Mouse (Mus musculus): ENCODE data around the gene Rps10. TPM values are rescaled to one million over a fixed set of nuclear protein-coding genes. Genes with fewer than 3 reads are reported as not detected.

Gene Rps10
- total RNA-seq, 2 experiments from 2014 or later: 2,059 to 2,240 TPM

DNA sequence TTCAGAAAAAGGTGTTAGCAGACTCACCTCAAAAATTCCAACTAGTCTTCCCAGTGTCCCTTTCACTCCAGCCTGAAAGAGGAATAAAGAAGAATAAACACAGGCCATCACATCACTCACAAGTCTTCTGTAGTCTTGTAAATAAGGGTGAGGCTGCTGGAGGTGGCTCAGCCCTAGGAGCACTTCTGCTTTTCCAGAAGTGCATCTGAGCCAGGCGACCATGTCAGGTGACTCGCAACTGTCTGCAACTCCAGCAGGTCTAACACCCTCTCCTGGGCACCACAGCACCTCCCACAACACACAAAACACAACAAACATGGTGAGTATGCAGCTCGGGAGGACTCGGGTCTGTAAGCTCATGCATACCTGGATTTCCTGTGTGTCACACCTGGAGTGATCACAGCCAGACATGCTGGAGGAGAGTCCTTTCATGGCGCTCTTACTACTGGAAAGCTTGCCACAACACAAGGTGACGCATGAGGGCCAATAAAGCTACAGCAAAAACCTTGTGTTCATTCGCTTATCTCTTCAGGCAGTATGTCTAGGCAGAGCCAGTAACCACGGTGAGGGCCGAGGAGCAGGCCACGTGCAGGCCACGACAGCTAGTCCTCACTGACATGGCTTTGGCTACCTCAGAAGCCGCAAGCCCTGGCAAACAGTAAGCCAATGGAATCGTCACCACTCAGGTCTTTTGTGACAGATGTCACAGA is 53.1 kb downstream of the Rps10 start:
- ATAC-seq (replicated peaks; ENCODE audit: poor library complexity, severe bottlenecking): peak; percentile 47

Other genes with a start within 250 kb of the Rps10 start
- not detected in 2 replicates for gene Grm4, start 115.3 kb downstream of the Rps10 start, total RNA-seq (2014; fragmentation: Nextera tagmentation)
- gene Grm4, start 115.3 kb downstream of the Rps10 start, total RNA-seq (2017): not detected in 2 replicates
- 541 and 637 TPM in 2 replicates for gene Hmga1, start 80.2 kb downstream of the Rps10 start, total RNA-seq (2014; fragmentation: Nextera tagmentation)
- 232 and 267 TPM in 2 replicates for gene Hmga1, start 80.2 kb downstream of the Rps10 start, total RNA-seq (2017)
- 59.2 and 65.2 TPM in 2 replicates for gene AI413582, start 70.9 kb downstream of the Rps10 start, total RNA-seq (2014; fragmentation: Nextera tagmentation)
- gene AI413582, start 70.9 kb downstream of the Rps10 start, total RNA-seq (2017): 34.8 and 42.3 TPM in 2 replicates
- 95.3 and 120 TPM in 2 replicates for gene Nudt3, start 13.2 kb downstream of the Rps10 start, total RNA-seq (2014; fragmentation: Nextera tagmentation)
- 173 and 194 TPM in 2 replicates for gene Nudt3, start 13.2 kb downstream of the Rps10 start, total RNA-seq (2017)
- not detected in 2 replicates for gene RPS10-NUDT3, start 1.4 kb downstream of the Rps10 start, total RNA-seq (2014; fragmentation: Nextera tagmentation)
- gene RPS10-NUDT3, start 1.4 kb downstream of the Rps10 start, total RNA-seq (2017): not detected in 2 replicates
- gene Pacsin1, start 18.8 kb upstream of the Rps10 start, total RNA-seq (2014; fragmentation: Nextera tagmentation): not detected in 2 replicates
- 0.43 TPM in 1 of 2 replicates, not detected in the other for gene Pacsin1, start 18.8 kb upstream of the Rps10 start, total RNA-seq (2017)
- not detected in 2 replicates for gene Spdef, start 92.3 kb upstream of the Rps10 start, total RNA-seq (2014; fragmentation: Nextera tagmentation)
- not detected in 2 replicates for gene Spdef, start 92.3 kb upstream of the Rps10 start, total RNA-seq (2017)
- gene D17Wsu92e, start 184.0 kb upstream of the Rps10 start, total RNA-seq (2014; fragmentation: Nextera tagmentation): 47.9 and 51.2 TPM in 2 replicates
- 46.3 and 50.6 TPM in 2 replicates for gene D17Wsu92e, start 184.0 kb upstream of the Rps10 start, total RNA-seq (2017)
- 132 and 184 TPM in 2 replicates for gene Snrpc, start 201.5 kb upstream of the Rps10 start, total RNA-seq (2014; fragmentation: Nextera tagmentation)
- gene Snrpc, start 201.5 kb upstream of the Rps10 start, total RNA-seq (2017): 117 and 161 TPM in 2 replicates
- gene Uhrf1bp1, start 219.8 kb upstream of the Rps10 start, total RNA-seq (2014; fragmentation: Nextera tagmentation): 13.6 and 19.4 TPM in 2 replicates
- gene Uhrf1bp1, start 219.8 kb upstream of the Rps10 start, total RNA-seq (2017): 6.7 and 6.9 TPM in 2 replicates